Comparison of ENCODE assay signal across 7 mouse cellular contexts in the genomic region with DNA sequence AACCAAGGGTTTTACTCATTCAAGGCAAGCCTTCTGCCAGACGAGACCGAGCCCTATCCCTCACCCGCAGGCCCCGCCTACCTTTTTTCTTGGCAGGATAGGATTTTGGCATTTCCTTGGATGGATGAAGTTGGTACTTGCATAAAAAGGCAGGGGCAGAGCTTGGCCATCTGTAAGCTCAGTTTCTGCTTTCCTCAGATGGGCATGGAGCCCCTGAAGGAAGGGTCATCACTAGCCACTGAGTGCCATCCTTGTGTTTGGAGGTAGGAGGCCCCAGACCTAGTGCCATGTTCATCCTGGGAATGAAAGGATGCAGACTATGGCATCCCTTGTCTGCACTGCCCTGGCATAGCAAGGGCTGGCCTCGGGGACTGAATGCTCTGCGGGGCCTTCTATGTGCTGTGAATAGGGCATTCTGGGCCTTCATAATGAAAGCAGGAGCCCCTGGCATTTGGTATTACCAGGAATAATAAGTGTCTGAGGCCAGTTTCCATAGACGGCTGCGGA. TPM values are rescaled to one million over a fixed set of nuclear protein-coding genes. Genes with fewer than 3 reads are reported as not detected.
DNase-seq lines count a peak whose midpoint lies in the region; ATAC-seq and TF ChIP-seq lines count a peak whose summit lies in the region.

No protein-coding gene starts in this region.

- no peak overlapping the region for H3K4me2 ChIP-seq in hindbrain, embryonic 15.5 days
- H3K4me2 ChIP-seq in forebrain, embryonic 16.5 days (ENCODE audit: low read length), result no peak overlapping the region
- H3K4me2 ChIP-seq in liver, embryonic 14.5 days (ENCODE audit: low read depth), result peak overlapping the region; percentile 93
- H3K4me2 ChIP-seq in kidney, embryonic 14.5 days (replicated peaks; ENCODE audit: low read depth, low read length), result no peak overlapping the region

- no peak overlapping the region for H3K4me3 ChIP-seq in hindbrain, embryonic 15.5 days
- no peak overlapping the region for H3K4me3 ChIP-seq in hindbrain, embryonic 10.5 days
- H3K4me3 ChIP-seq in bone marrow, adult 2 months (replicated peaks; ENCODE audit: control insufficient read depth, low read depth, low read length), result no peak overlapping the region
- no peak overlapping the region for H3K4me3 ChIP-seq in forebrain, embryonic 16.5 days (replicated peaks; ENCODE audit: low read length)
- no peak overlapping the region for H3K4me3 ChIP-seq in liver, embryonic 14.5 days (ENCODE audit: insufficient read depth in 1 of 2, low read depth in 2 of 2, low read length in 2 of 2)
- no peak overlapping the region for H3K4me3 ChIP-seq in kidney, embryonic 14.5 days (ENCODE audit: low read length)

- peaks cover 23% of the 10 kb centered on the region for H3K4me1 ChIP-seq in hindbrain, embryonic 15.5 days (replicated peaks)
- H3K4me1 ChIP-seq in hindbrain, embryonic 10.5 days (replicated peaks), result peaks cover 28% of the 10 kb centered on the region
- peaks cover 14% of the 10 kb centered on the region; the same call in 1 of the 2 replicates for H3K4me1 ChIP-seq in bone marrow, adult 2 months (ENCODE audit: control insufficient read depth, insufficient read depth, low read length)
- peaks cover 17% of the 10 kb centered on the region for H3K4me1 ChIP-seq in forebrain, embryonic 16.5 days (replicated peaks; ENCODE audit: control insufficient read depth, insufficient read depth, low read length)
- peaks cover 77 to 78% of the 10 kb centered on the region in 2 experiments for H3K4me1 ChIP-seq in liver, embryonic 14.5 days (replicated peaks; ENCODE audit: control insufficient read depth in 2 of 2, insufficient read depth in 2 of 2, low read length in 1 of 2)
- H3K4me1 ChIP-seq in kidney, embryonic 14.5 days (ENCODE audit: control insufficient read depth, insufficient read depth, low read length), result peaks cover 10% of the 10 kb centered on the region

- H3K27ac ChIP-seq in hindbrain, embryonic 15.5 days (replicated peaks), result peak overlapping the region; percentile 70
- H3K27ac ChIP-seq in hindbrain, embryonic 10.5 days, result no peak overlapping the region
- H3K27ac ChIP-seq in bone marrow, adult 2 months (ENCODE audit: control insufficient read depth, insufficient read depth, low read depth, low read length, poor library complexity), result peak overlapping the region; percentile 64
- H3K27ac ChIP-seq in forebrain, embryonic 16.5 days (ENCODE audit: low read length), result peak overlapping the region; percentile 61
- peak overlapping the region; percentile 92 for H3K27ac ChIP-seq in liver, embryonic 14.5 days
- H3K27ac ChIP-seq in kidney, embryonic 14.5 days (ENCODE audit: low read depth, low read length), result no peak overlapping the region

- no peak for TF ChIP-seq EP300 in liver, embryonic 14.5 days (IDR thresholded peaks at IDR 0.05; ENCODE audit: low read depth)

- no peak for DNase-seq in hindbrain, embryonic 10.5 days (ENCODE audit: low spot score)
- no peak for DNase-seq in liver, embryonic 14.5 days (ENCODE audit: low read depth in 3 of 3, low spot score in 3 of 3)
- no peak for DNase-seq in retina, embryonic 14.5 days (ENCODE audit: low spot score)

- H3K9me3 ChIP-seq in hindbrain, embryonic 15.5 days, result no peaks in the 10 kb centered on the region
- H3K9me3 ChIP-seq in hindbrain, embryonic 10.5 days, result no peaks in the 10 kb centered on the region
- no peaks in the 10 kb centered on the region for H3K9me3 ChIP-seq in forebrain, embryonic 16.5 days (ENCODE audit: control insufficient read depth, low read length)
- no peaks in the 10 kb centered on the region for H3K9me3 ChIP-seq in liver, embryonic 14.5 days (ENCODE audit: control insufficient read depth, low read length)
- H3K9me3 ChIP-seq in kidney, embryonic 14.5 days (ENCODE audit: control insufficient read depth, low read length), result no peaks in the 10 kb centered on the region

- no peak for TF ChIP-seq POLR2A in bone marrow, adult 2 months (IDR thresholded peaks at IDR 0.05; ENCODE audit: borderline replicate concordance, control insufficient read depth, low read depth, low read length)

- ATAC-seq in hindbrain, embryonic 15.5 days (ENCODE audit: low FRiP score, low read depth), result peak; percentile 87
- ATAC-seq in forebrain, embryonic 16.5 days, result peak; percentile 86
- no peak for ATAC-seq in liver, embryonic 14.5 days (ENCODE audit: insufficient read depth)
- no peak for ATAC-seq in kidney, embryonic 14.5 days (ENCODE audit: low FRiP score, low TSS enrichment)

- TF ChIP-seq CTCF in bone marrow, adult 2 months (IDR thresholded peaks at IDR 0.05; ENCODE audit: control insufficient read depth, insufficient read depth, low read length), result no peak
- no peak for TF ChIP-seq CTCF in liver, embryonic 14.5 days (IDR thresholded peaks at IDR 0.05; ENCODE audit: low read depth)

- no peaks in the 10 kb centered on the region for H3K27me3 ChIP-seq in hindbrain, embryonic 15.5 days
- no peaks in the 10 kb centered on the region for H3K27me3 ChIP-seq in hindbrain, embryonic 10.5 days (ENCODE audit: insufficient read depth, poor library complexity, severe bottlenecking)
- no peaks in the 10 kb centered on the region for H3K27me3 ChIP-seq in forebrain, embryonic 16.5 days (replicated peaks; ENCODE audit: control insufficient read depth, insufficient read depth, low read length)
- no peaks in the 10 kb centered on the region for H3K27me3 ChIP-seq in liver, embryonic 14.5 days (ENCODE audit: control insufficient read depth, insufficient read depth, low read length)
- no peaks in the 10 kb centered on the region for H3K27me3 ChIP-seq in kidney, embryonic 14.5 days (ENCODE audit: control insufficient read depth, insufficient read depth, low read length)

- 64% methylated on average over 8 of the region's 8 CpGs for WGBS in hindbrain, embryonic 15.5 days
- 88% methylated on average over 8 of the region's 8 CpGs for WGBS in hindbrain, embryonic 10.5 days
- 89% methylated on average over 8 of the region's 8 CpGs for WGBS in bone marrow, adult 2 months
- 45% methylated on average over 8 of the region's 8 CpGs for WGBS in forebrain, embryonic 16.5 days
- WGBS in liver, embryonic 14.5 days (ENCODE audit: insufficient replicate concordance), result 80% methylated on average over 8 of the region's 8 CpGs
- 91% methylated on average over 8 of the region's 8 CpGs for WGBS in kidney, embryonic 14.5 days

- H3K36me3 ChIP-seq in hindbrain, embryonic 15.5 days, result no peaks in the 10 kb centered on the region
- no peaks in the 10 kb centered on the region for H3K36me3 ChIP-seq in hindbrain, embryonic 10.5 days
- H3K36me3 ChIP-seq in forebrain, embryonic 16.5 days (ENCODE audit: control insufficient read depth, insufficient read depth), result no peaks in the 10 kb centered on the region
- H3K36me3 ChIP-seq in liver, embryonic 14.5 days (replicated peaks; ENCODE audit: control insufficient read depth, insufficient read depth, low read depth), result peaks cover 33% of the 10 kb centered on the region
- no peaks in the 10 kb centered on the region for H3K36me3 ChIP-seq in kidney, embryonic 14.5 days (ENCODE audit: control insufficient read depth, insufficient read depth, low read length)

- H3K9ac ChIP-seq in hindbrain, embryonic 15.5 days, result no peak overlapping the region
- no peak overlapping the region for H3K9ac ChIP-seq in forebrain, embryonic 16.5 days (replicated peaks; ENCODE audit: low read depth, low read length)
- H3K9ac ChIP-seq in liver, embryonic 14.5 days (replicated peaks), result peak overlapping the region; percentile 60
- no peak overlapping the region for H3K9ac ChIP-seq in kidney, embryonic 14.5 days (ENCODE audit: low read depth, low read length)

RNA-seq across cellular contexts. Expression of a gene that starts 11.7 kb away (rescaled TPM):
- polyA plus RNA-seq in hindbrain, embryonic 15.5 days (2015; fragmentation: Nextera tagmentation; extraction: Ambion mirVana), result 11.9 TPM in 2 replicates
- polyA plus RNA-seq in hindbrain, embryonic 10.5 days (2016; fragmentation: Nextera tagmentation; extraction: Ambion mirVana), result 1.7 and 1.9 TPM in 2 replicates
- 25.5 and 36.5 TPM in 2 replicates for polyA plus RNA-seq in bone marrow, adult 2 months (2011; ENCODE audit: insufficient read depth, insufficient read length, low replicate concordance, missing spikeins)
- polyA plus RNA-seq in forebrain, embryonic 16.5 days (2015; fragmentation: Nextera tagmentation; extraction: Ambion mirVana), result 6.2 and 8.5 TPM in 2 replicates
- polyA plus RNA-seq in liver, embryonic 14.5 days (2012; rRNA removed), result 19.4 and 21.9 TPM in 2 replicates
- 28.6 and 32.9 TPM in 2 replicates for polyA plus RNA-seq in liver, embryonic 14.5 days (2014; fragmentation: Nextera tagmentation; extraction: Ambion mirVana)
- polyA plus RNA-seq in kidney, embryonic 14.5 days (2014; fragmentation: Nextera tagmentation; extraction: Ambion mirVana), result 3.2 and 4.5 TPM in 2 replicates

Comparison
In these comparisons a context has a peak if more than half of its experiments do, and no peak if none do; other contexts are left out.
1. H3K27ac ChIP-seq: peak in hindbrain, embryonic 15.5 days (single experiment), bone marrow, adult 2 months (single experiment), forebrain, embryonic 16.5 days (single experiment) and liver, embryonic 14.5 days (single experiment); none in hindbrain, embryonic 10.5 days (single experiment) and kidney, embryonic 14.5 days (single experiment).
2. ATAC-seq: peak in hindbrain, embryonic 15.5 days (single experiment) and forebrain, embryonic 16.5 days (single experiment); none in liver, embryonic 14.5 days (single experiment) and kidney, embryonic 14.5 days (single experiment).